Mouse (Mus musculus): ENCODE data around the gene Crocc2.

The Crocc2 gene

GRCm38 (mm10) chr1:93217530-93217929 is 49.0 kb downstream of the Crocc2 start:
- DNase-seq, result no peak

- DNase-seq, result no peak
Observed at GRCm38 (mm10) chr1:93220776-93221175, 52.3 kb downstream of the Crocc2 start.

GRCm38 (mm10) chr1:93223972-93224371 is 55.4 kb downstream of the Crocc2 start:
- DNase-seq, result peak; percentile 32 to 51

- no peak for DNase-seq
Observed at GRCm38 (mm10) chr1:93225226-93225625, 56.7 kb downstream of the Crocc2 start.

- DNase-seq, result no peak
Observed at GRCm38 (mm10) chr1:93225731-93226520, 57.4 kb downstream of the Crocc2 start.

GRCm38 (mm10) chr1:93227303-93227975 is 58.9 kb downstream of the Crocc2 start:
- peak; percentile 38 to 43 for DNase-seq

GRCm38 (mm10) chr1:93227976-93228365 is 59.4 kb downstream of the Crocc2 start:
- DNase-seq, result no peak

GRCm38 (mm10) chr1:93229221-93229620 is 60.7 kb downstream of the Crocc2 start:
- no peak for DNase-seq

- DNase-seq, result no peak
Observed at GRCm38 (mm10) chr1:93229626-93230025, 61.1 kb downstream of the Crocc2 start.

- DNase-seq, result peak; percentile 81 to 84
Observed at GRCm38 (mm10) chr1:93235576-93236544, 67.3 kb downstream of the Crocc2 start, which contains the start of gene Sned1. Gene Sned1 (plus strand): TSS chr1:93235841.

GRCm38 (mm10) chr1:93236545-93236924 is 68.0 kb downstream of the Crocc2 start:
- DNase-seq, result peak in 1 of 2 experiments; percentile 28

- no peak for DNase-seq
Observed at GRCm38 (mm10) chr1:93237676-93238075, 69.2 kb downstream of the Crocc2 start.

- DNase-seq, result no peak
Observed at GRCm38 (mm10) chr1:93238201-93238600, 69.7 kb downstream of the Crocc2 start.

- DNase-seq, result no peak
Observed at GRCm38 (mm10) chr1:93245936-93246335, 77.4 kb downstream of the Crocc2 start.

- DNase-seq, result no peak
Observed at GRCm38 (mm10) chr1:93252586-93252985, 84.1 kb downstream of the Crocc2 start.

- DNase-seq, result no peak
Observed at GRCm38 (mm10) chr1:93255761-93256160, 87.2 kb downstream of the Crocc2 start.

GRCm38 (mm10) chr1:93257560-93257959 is 89.0 kb downstream of the Crocc2 start:
- DNase-seq, result no peak

- DNase-seq, result no peak
Observed at GRCm38 (mm10) chr1:93267207-93267606, 98.7 kb downstream of the Crocc2 start.

- DNase-seq, result no peak
Observed at GRCm38 (mm10) chr1:93268246-93268645, 99.7 kb downstream of the Crocc2 start.

GRCm38 (mm10) chr1:93270516-93271240 is 102.2 kb downstream of the Crocc2 start:
- no peak for DNase-seq

GRCm38 (mm10) chr1:93271751-93272150 is 103.2 kb downstream of the Crocc2 start:
- no peak for DNase-seq

GRCm38 (mm10) chr1:93272409-93272821 is 103.9 kb downstream of the Crocc2 start:
- DNase-seq, result no peak
